Mouse (Mus musculus): ENCODE measurements around the gene Tnfrsf14. TPM values are rescaled to one million over a fixed set of nuclear protein-coding genes. Genes with fewer than 3 reads are reported as not detected.

Gene Tnfrsf14
- polyA plus RNA-seq, 1 experiment from 2014 or later, result 2.9 TPM

DNA sequence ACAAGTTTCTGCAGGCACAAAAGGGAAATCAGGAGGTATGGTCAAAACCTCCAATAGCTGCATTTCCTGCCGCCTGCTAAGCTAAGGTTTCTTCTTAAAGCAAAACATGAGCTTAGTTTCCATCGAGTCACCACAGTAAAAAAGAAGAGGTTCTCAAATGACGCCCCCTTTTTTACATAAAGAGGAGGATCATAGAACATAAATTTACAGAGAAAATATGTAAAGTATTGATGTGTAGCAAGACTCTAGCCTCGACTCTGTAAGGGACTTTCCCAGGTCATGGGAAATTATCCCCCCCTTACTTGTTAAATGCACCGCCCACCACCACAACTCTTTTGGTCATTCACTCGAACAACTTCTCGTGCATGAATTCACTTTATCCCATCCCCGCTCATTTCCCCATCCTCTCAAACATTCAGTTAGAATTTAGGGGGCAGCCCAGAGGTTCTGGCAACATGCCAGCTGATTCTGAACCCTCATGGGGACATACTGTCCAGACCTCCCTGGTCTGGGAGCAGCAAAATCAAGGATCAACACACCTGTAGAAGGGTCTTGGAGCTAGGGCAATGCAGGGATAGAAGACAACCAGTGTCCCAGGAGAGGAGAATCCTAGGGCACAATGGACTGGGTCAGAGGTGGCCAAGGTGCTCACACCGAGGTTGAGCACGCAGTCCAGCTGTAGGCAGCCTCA, 14.4 kb upstream of the Tnfrsf14 start:
- peaks cover 6% of the 10 kb centered on the region; the same call in 1 of the 2 replicates for H3K4me1 ChIP-seq (ENCODE audit: control insufficient read depth, insufficient read depth, low read length)
- no peak overlapping the region for H3K4me3 ChIP-seq (ENCODE audit: low read depth, low read length)
- 75% methylated on average over 10 of the region's 10 CpGs for WGBS
- H3K4me2 ChIP-seq (replicated peaks; ENCODE audit: low read depth, low read length), result no peak overlapping the region
- H3K9me3 ChIP-seq (ENCODE audit: control insufficient read depth, low read depth, low read length), result no peaks in the 10 kb centered on the region
- no peak overlapping the region for H3K27ac ChIP-seq (ENCODE audit: low read length)
- no peak for ATAC-seq (ENCODE audit: insufficient number of reproducible peaks, insufficient read depth, low FRiP score, low read depth)
- no peaks in the 10 kb centered on the region for H3K36me3 ChIP-seq (ENCODE audit: control insufficient read depth, insufficient read depth, low read length)
- no peaks in the 10 kb centered on the region for H3K27me3 ChIP-seq (ENCODE audit: control insufficient read depth, insufficient read depth, low read length)
- no peak overlapping the region for H3K9ac ChIP-seq (replicated peaks; ENCODE audit: low read depth, low read length)

DNA sequence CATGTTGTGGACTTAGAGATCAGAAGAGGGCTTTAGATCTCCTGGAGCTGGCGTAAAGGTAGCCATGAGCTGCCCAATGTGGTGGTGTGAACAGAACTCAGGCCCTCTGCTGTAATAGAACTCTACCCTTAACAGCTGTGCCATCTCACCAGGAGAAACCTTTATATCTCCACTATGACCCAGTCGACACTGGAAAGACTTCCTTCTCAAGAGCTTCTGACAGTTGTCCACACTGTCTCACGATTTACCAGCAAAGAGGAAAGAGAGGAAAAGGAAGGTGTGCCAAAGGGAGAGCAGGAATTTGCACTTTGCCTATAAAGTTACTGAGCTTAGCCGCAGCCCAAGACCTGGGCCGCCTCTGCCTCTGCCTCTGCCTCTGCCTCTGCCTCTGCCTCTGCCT, 13.5 kb upstream of the Tnfrsf14 start:
- H3K9ac ChIP-seq (replicated peaks; ENCODE audit: low read depth, low read length), result no peak overlapping the region
- no peaks in the 10 kb centered on the region for H3K27me3 ChIP-seq (ENCODE audit: control insufficient read depth, insufficient read depth, low read length)
- no peak overlapping the region for H3K4me3 ChIP-seq (ENCODE audit: low read depth, low read length)
- no peak overlapping the region for H3K27ac ChIP-seq (ENCODE audit: low read length)
- H3K9me3 ChIP-seq (ENCODE audit: control insufficient read depth, low read depth, low read length), result no peaks in the 10 kb centered on the region
- no peaks in the 10 kb centered on the region for H3K36me3 ChIP-seq (ENCODE audit: control insufficient read depth, insufficient read depth, low read length)
- peaks cover 6% of the 10 kb centered on the region; the same call in 1 of the 2 replicates for H3K4me1 ChIP-seq (ENCODE audit: control insufficient read depth, insufficient read depth, low read length)
- H3K4me2 ChIP-seq (replicated peaks; ENCODE audit: low read depth, low read length), result no peak overlapping the region
- WGBS, result 82% methylated on average over 5 of the region's 5 CpGs
- ATAC-seq (ENCODE audit: insufficient number of reproducible peaks, insufficient read depth, low FRiP score, low read depth), result no peak

GRCm38 (mm10) chr4:154940156-154940555, 11.8 kb upstream of the Tnfrsf14 start:
- Histone ChIP-seq H3K4me1 (ENCODE audit: control insufficient read depth, insufficient read depth, low read length) (no peaks in the 10 kb centered on the region), H3K9ac (replicated peaks; ENCODE audit: low read depth, low read length) (no peak overlapping the region), H3K36me3 (ENCODE audit: control insufficient read depth, insufficient read depth, low read length) (no peaks in the 10 kb centered on the region), H3K27me3 (ENCODE audit: control insufficient read depth, insufficient read depth, low read length) (no peaks in the 10 kb centered on the region), H3K9me3 (ENCODE audit: control insufficient read depth, low read depth, low read length) (no peaks in the 10 kb centered on the region), H3K27ac (ENCODE audit: low read length) (no peak overlapping the region), H3K4me2 (replicated peaks; ENCODE audit: low read depth, low read length) (no peak overlapping the region), H3K4me3 (ENCODE audit: low read depth, low read length) (no peak overlapping the region)
- ATAC-seq (ENCODE audit: insufficient number of reproducible peaks, insufficient read depth, low FRiP score, low read depth), result no peak
- WGBS, result 85% methylated on average over 2 of the region's 2 CpGs

DNA sequence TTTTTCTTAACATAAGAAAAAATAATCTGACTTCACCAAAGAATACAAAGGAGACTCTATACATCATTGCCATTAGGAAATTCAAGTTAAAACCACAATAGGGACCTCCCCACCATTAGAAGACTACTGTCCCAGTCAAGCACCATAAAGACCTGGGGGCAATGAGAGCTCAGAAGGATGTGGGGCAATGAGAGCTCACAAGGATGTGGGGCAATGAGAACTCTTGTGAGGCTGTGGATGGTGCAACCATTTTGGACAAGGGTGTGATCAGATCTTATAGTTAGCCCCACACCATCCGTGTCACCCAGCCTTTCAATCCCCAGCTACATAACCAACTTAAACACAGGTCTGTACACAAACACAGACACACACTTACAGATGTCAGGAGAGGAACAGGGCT, 9.4 kb upstream of the Tnfrsf14 start:
- H3K4me1 ChIP-seq (ENCODE audit: control insufficient read depth, insufficient read depth, low read length), result no peaks in the 10 kb centered on the region
- H3K4me3 ChIP-seq (ENCODE audit: low read depth, low read length), result no peak overlapping the region
- no peaks in the 10 kb centered on the region for H3K36me3 ChIP-seq (ENCODE audit: control insufficient read depth, insufficient read depth, low read length)
- H3K9me3 ChIP-seq (ENCODE audit: control insufficient read depth, low read depth, low read length), result no peaks in the 10 kb centered on the region
- H3K4me2 ChIP-seq (replicated peaks; ENCODE audit: low read depth, low read length), result no peak overlapping the region
- WGBS, result 74% methylated on average over 1 of the region's 1 CpGs
- no peak overlapping the region for H3K9ac ChIP-seq (replicated peaks; ENCODE audit: low read depth, low read length)
- H3K27me3 ChIP-seq (ENCODE audit: control insufficient read depth, insufficient read depth, low read length), result no peaks in the 10 kb centered on the region
- no peak overlapping the region for H3K27ac ChIP-seq (ENCODE audit: low read length)
- no peak for ATAC-seq (ENCODE audit: insufficient number of reproducible peaks, insufficient read depth, low FRiP score, low read depth)

DNA sequence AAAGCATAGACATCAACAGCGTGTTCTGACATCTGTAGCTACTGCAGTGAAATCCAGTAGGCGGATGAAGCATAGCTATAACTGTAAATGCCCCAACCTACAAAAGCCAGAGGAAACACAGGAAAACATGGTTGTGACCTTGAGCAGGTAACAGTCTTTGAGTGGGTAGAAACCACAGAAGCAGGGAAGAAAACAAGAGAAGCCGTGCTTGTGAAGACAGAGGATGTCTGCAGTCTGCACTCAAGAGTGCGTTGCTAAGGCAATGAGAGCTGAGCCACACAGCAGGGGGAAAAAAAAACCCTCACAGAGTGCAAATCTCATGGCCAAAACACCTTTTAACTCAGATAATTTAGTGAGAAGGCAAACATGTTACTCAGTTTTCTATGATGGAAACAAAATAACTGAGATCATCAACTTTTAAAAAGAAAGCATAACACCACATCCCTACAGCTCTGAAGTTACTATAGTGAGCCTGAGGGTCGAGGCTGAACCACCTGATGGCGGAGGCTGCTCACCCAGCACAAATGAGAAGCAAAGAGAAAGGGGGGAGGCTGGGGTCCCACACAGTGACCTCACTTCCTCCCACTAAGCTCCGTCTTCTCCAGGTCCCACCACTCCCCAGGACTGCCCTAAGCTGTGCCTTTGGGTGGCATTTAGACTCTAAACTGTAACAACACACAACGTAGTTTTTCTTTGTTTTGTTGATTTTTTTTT, 8.3 kb upstream of the Tnfrsf14 start:
- Histone ChIP-seq H3K4me2 (replicated peaks; ENCODE audit: low read depth, low read length) (no peak overlapping the region), H3K9me3 (ENCODE audit: control insufficient read depth, low read depth, low read length) (no peaks in the 10 kb centered on the region), H3K27ac (ENCODE audit: low read length) (no peak overlapping the region), H3K36me3 (ENCODE audit: control insufficient read depth, insufficient read depth, low read length) (no peaks in the 10 kb centered on the region), H3K4me1 (ENCODE audit: control insufficient read depth, insufficient read depth, low read length) (no peaks in the 10 kb centered on the region), H3K27me3 (ENCODE audit: control insufficient read depth, insufficient read depth, low read length) (no peaks in the 10 kb centered on the region), H3K4me3 (ENCODE audit: low read depth, low read length) (no peak overlapping the region), H3K9ac (replicated peaks; ENCODE audit: low read depth, low read length) (no peak overlapping the region)
- 58% methylated on average over 8 of the region's 8 CpGs for WGBS
- ATAC-seq (ENCODE audit: insufficient number of reproducible peaks, insufficient read depth, low FRiP score, low read depth), result no peak

GRCm38 (mm10) chr4:154935788-154936187, 7.4 kb upstream of the Tnfrsf14 start:
- no peak overlapping the region for H3K9ac ChIP-seq (replicated peaks; ENCODE audit: low read depth, low read length)
- H3K27ac ChIP-seq (ENCODE audit: low read length), result no peak overlapping the region
- no peaks in the 10 kb centered on the region for H3K4me1 ChIP-seq (ENCODE audit: control insufficient read depth, insufficient read depth, low read length)
- 78% methylated on average over 7 of the region's 7 CpGs for WGBS
- H3K27me3 ChIP-seq (ENCODE audit: control insufficient read depth, insufficient read depth, low read length), result no peaks in the 10 kb centered on the region
- ATAC-seq (ENCODE audit: insufficient number of reproducible peaks, insufficient read depth, low FRiP score, low read depth), result no peak
- H3K36me3 ChIP-seq (ENCODE audit: control insufficient read depth, insufficient read depth, low read length), result no peaks in the 10 kb centered on the region
- no peak overlapping the region for H3K4me3 ChIP-seq (ENCODE audit: low read depth, low read length)
- H3K4me2 ChIP-seq (replicated peaks; ENCODE audit: low read depth, low read length), result no peak overlapping the region
- H3K9me3 ChIP-seq (ENCODE audit: control insufficient read depth, low read depth, low read length), result no peaks in the 10 kb centered on the region

- ATAC-seq (ENCODE audit: insufficient number of reproducible peaks, insufficient read depth, low FRiP score, low read depth), result no peak
- Histone ChIP-seq H3K4me2 (replicated peaks; ENCODE audit: low read depth, low read length) (no peak overlapping the region), H3K9me3 (ENCODE audit: control insufficient read depth, low read depth, low read length) (no peaks in the 10 kb centered on the region), H3K4me3 (ENCODE audit: low read depth, low read length) (no peak overlapping the region), H3K36me3 (ENCODE audit: control insufficient read depth, insufficient read depth, low read length) (no peaks in the 10 kb centered on the region), H3K9ac (replicated peaks; ENCODE audit: low read depth, low read length) (no peak overlapping the region), H3K27ac (ENCODE audit: low read length) (no peak overlapping the region), H3K27me3 (ENCODE audit: control insufficient read depth, insufficient read depth, low read length) (no peaks in the 10 kb centered on the region), H3K4me1 (ENCODE audit: control insufficient read depth, insufficient read depth, low read length) (no peaks in the 10 kb centered on the region)
- 89% methylated on average over 2 of the region's 2 CpGs for WGBS
These were observed 6.4 kb upstream of the Tnfrsf14 start for GRCm38 (mm10) chr4:154934800-154935199.

DNA sequence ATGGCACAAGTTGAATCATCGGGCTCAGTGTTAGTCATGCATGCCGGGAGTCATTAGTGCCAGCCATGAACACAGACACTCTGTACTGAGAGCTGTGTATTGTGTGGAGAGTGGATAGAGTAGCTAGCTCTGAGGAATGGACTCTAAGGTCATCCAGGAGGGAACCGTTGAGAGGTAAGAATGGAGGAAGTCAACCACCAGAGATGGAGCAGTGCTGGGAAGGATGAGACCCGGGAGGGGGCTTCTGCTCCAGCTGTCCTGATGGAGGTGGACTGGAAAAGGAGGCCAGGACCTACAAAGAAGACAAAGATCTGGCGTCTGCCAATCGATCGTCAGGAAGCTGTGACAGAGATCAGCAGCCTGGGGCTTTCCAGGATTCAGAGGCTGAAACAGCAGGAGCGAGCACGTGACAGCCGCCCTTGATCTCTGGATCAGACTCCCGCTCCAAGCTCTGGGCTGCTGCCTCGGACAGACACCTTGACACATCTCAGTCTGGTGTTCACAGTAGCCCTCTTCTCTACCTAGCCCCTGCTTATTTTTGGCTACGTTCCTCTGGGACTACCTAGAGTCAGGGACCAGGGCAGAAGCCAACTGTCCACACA, 5.0 kb upstream of the Tnfrsf14 start:
- H3K36me3 ChIP-seq (ENCODE audit: control insufficient read depth, insufficient read depth, low read length), result no peaks in the 10 kb centered on the region

More for the DNA sequence above, 5.0 kb upstream of the Tnfrsf14 start:
- Histone ChIP-seq H3K4me2 (replicated peaks; ENCODE audit: low read depth, low read length) (no peak overlapping the region), H3K4me1 (ENCODE audit: control insufficient read depth, insufficient read depth, low read length) (peaks cover 2% of the 10 kb centered on the region; the same call in 1 of the 2 replicates), H3K9me3 (ENCODE audit: control insufficient read depth, low read depth, low read length) (no peaks in the 10 kb centered on the region), H3K9ac (replicated peaks; ENCODE audit: low read depth, low read length) (no peak overlapping the region), H3K4me3 (ENCODE audit: low read depth, low read length) (no peak overlapping the region), H3K27ac (ENCODE audit: low read length) (no peak overlapping the region), H3K27me3 (ENCODE audit: control insufficient read depth, insufficient read depth, low read length) (no peaks in the 10 kb centered on the region)
- 0 out of 2 replicates have a peak, but pooled peaks have one; percentile 28 for ATAC-seq (ENCODE audit: insufficient number of reproducible peaks, insufficient read depth, low FRiP score, low read depth)
- 68% methylated on average over 13 of the region's 13 CpGs for WGBS
